Mouse (Mus musculus): Measurements from ENCODE around the gene Fzd2. TPM values are rescaled to one million over a fixed set of nuclear protein-coding genes. Genes with fewer than 3 reads are reported as not detected.

Fzd2 gene
- not detected for total RNA-seq (2023)

GRCm38 (mm10) chr11:102604010-102604584 is at the start of gene Fzd2:
TSS of gene Fzd2 (plus strand) at chr11:102604396.

GRCm38 (mm10) chr11:102556031-102556715 is 48.0 kb upstream of the Fzd2 start, which contains the start of gene Gpatch8:
TSS of gene Gpatch8 (minus strand) at chr11:102556392.

GRCm38 (mm10) chr11:102579165-102580033 is 24.8 kb upstream of the Fzd2 start, which contains the start of gene Gm11627:
TSS of gene Gm11627 (minus strand) at chr11:102579461.

Other genes with a start within 250 kb of the Fzd2 start
- gene Slc4a1, start 238.2 kb upstream of the Fzd2 start, total RNA-seq (2023) = 0.74 TPM
- gene Rundc3a, start 211.0 kb upstream of the Fzd2 start, total RNA-seq (2023) = 4.7 TPM
- 37.5 TPM for gene Slc25a39, start 196.4 kb upstream of the Fzd2 start, total RNA-seq (2023)
- 16.7 TPM for gene Grn, start 174.1 kb upstream of the Fzd2 start, total RNA-seq (2023)
- 0.18 TPM for gene Fam171a2, start 156.7 kb upstream of the Fzd2 start, total RNA-seq (2023)
- gene Itga2b, start 134.3 kb upstream of the Fzd2 start, total RNA-seq (2023) = 20.9 TPM
- 58.4 TPM for gene Gpatch8, start 48.0 kb upstream of the Fzd2 start, total RNA-seq (2023)
- not detected for gene Gm11627, start 24.9 kb upstream of the Fzd2 start, total RNA-seq (2023)
- not detected for gene Meioc, start 59.3 kb downstream of the Fzd2 start, total RNA-seq (2023)
- gene Ccdc43, start 93.4 kb downstream of the Fzd2 start, total RNA-seq (2023) = 30.9 TPM
- 3.9 TPM for gene Adam11, start 157.0 kb downstream of the Fzd2 start, total RNA-seq (2023)
- gene Gjc1, start 215.3 kb downstream of the Fzd2 start, total RNA-seq (2023) = not detected
- gene Higd1b, start 231.5 kb downstream of the Fzd2 start, total RNA-seq (2023) = not detected

Data from CD4-positive naive resting alpha-beta T cell, adult 57 days (primary cell).